Mouse (Mus musculus) kidney, adult 2 months (tissue): ENCODE data around the gene Epn1. TPM values are rescaled to one million over a fixed set of nuclear protein-coding genes. Genes with fewer than 3 reads are reported as not detected.

Experiments used
- DNase-seq: peaks from one replicate; pipeline ENCODE4 v3.0.0; 2021
- H3K27ac ChIP-seq: fragments of 200-500 bp; 2 replicates; pipeline ENCODE4 v1.5.1; 2012; ENCODE audit warnings: low read depth, low read length, control low read depth, inconsistent platforms; ENCODE audit not compliant: insufficient read depth
- H3K27me3 ChIP-seq: fragments of 200-500 bp; replicated peaks from 2 replicates; pipeline ENCODE4 v1.6.1; 2012; ENCODE audit warnings: mild to moderate bottlenecking, moderate library complexity, low read length, inconsistent platforms; ENCODE audit not compliant: control insufficient read depth, insufficient read depth
- H3K36me3 ChIP-seq: fragments of 200-500 bp; 2 replicates; pipeline ENCODE4 v1.6.1; 2012; ENCODE audit warnings: mild to moderate bottlenecking, moderate library complexity, low read length, inconsistent platforms; ENCODE audit not compliant: control insufficient read depth, insufficient read depth
- H3K4me1 ChIP-seq: fragments of 200-500 bp; 2 replicates; pipeline ENCODE4 v1.6.1; 2011; ENCODE audit warnings: low read length; ENCODE audit not compliant: control insufficient read depth, insufficient read depth
- H3K4me3 ChIP-seq: fragments of 200-500 bp; 2 replicates; pipeline ENCODE4 v1.5.1; 2011; ENCODE audit warnings: mild to moderate bottlenecking, low read depth, low read length, control low read depth; ENCODE audit not compliant: insufficient read depth
- CTCF ChIP-seq: fragments of 200-500 bp; conservative IDR thresholded peaks from 2 replicates; pipeline ENCODE4 v1.5.1; 2011; ENCODE audit warnings: low read depth, mild to moderate bottlenecking, control low read depth, low read length, moderate library complexity, mixed read lengths; ENCODE audit not compliant: insufficient read depth, insufficient read length
- POLR2A ChIP-seq: fragments of 200-500 bp; IDR thresholded peaks from one replicate; pipeline ENCODE4 v1.6.1; 2011; ENCODE audit warnings: low read depth, low read length, control low read depth
- WGBS: fragments of 180-500 bp; shearing (Covaris S2); methylation state at CpG from one replicate; pipeline ENCODE4 v1.1.7; 2018; 5-methylcytosine and 5-hydroxymethylcytosine counted together
- polyA plus RNA-seq: library from polyadenylated mRNA; depleted of rRNA; stranded (reverse); fragments of >200 nt; gene quantifications from 2 replicates; pipeline ENCODE4 v1.2.3, GENCODE M21; 2012; rRNA removed

Gene Epn1
- polyA plus RNA-seq, result 243 and 262 TPM in 2 replicates

DNA sequence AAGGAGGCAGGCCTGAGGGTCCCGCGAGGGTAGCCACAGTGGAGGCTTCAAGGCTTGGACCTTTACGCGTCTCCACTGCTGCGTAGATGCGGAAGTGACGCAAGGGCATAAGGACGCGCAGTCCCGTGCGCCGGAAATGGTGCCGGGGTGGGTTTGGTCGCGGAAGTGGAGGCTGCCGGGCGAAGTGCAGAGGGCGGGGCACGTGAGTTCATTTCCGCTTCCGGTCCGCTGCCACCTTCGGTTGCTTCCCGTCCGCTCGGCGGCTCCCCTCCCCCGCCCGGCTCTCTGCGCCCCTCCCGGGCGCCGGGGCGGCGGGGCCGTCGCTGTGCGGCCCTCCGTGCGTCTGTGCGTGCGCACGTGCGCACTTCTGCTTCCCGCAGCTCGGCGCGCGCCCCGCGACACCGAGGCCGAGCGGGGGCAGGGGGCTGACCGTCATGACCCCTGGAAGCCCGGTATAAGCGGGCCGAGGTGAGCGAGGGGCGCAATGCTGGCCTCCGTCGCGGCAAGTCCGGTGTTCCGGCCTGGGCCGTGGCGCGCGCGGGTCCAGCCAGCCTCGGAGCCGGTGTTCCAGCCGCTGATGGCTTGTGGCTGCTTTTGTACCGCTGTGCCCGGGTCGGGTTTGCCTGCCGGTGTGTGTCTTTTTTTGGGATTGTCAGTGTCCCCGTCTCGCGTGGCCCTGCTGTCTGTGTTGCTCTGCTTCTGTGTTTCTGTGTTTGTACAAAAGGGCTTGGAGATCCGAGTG lies at the start of gene Epn1:
Epn1 (plus strand) TSS at position 226 of the 742 bp plus-strand sequence.
- Histone ChIP-seq H3K4me1 (peaks cover 8% of the 10 kb centered on the region; the same call in 1 of the 2 replicates), H3K36me3 (peaks cover 4% of the 10 kb centered on the region; the same call in 1 of the 2 replicates), H3K27me3 (no peaks in the 10 kb centered on the region), H3K27ac (peak within 1 kb of the TSS; percentile 84), H3K4me3 (peak within 1 kb of the TSS; percentile 94)
- DNase-seq, result peak; percentile 98
- WGBS, result under 1% methylated on average over 79 of the region's 81 CpGs
- TF ChIP-seq CTCF (no peak), POLR2A (no peak)

DNA sequence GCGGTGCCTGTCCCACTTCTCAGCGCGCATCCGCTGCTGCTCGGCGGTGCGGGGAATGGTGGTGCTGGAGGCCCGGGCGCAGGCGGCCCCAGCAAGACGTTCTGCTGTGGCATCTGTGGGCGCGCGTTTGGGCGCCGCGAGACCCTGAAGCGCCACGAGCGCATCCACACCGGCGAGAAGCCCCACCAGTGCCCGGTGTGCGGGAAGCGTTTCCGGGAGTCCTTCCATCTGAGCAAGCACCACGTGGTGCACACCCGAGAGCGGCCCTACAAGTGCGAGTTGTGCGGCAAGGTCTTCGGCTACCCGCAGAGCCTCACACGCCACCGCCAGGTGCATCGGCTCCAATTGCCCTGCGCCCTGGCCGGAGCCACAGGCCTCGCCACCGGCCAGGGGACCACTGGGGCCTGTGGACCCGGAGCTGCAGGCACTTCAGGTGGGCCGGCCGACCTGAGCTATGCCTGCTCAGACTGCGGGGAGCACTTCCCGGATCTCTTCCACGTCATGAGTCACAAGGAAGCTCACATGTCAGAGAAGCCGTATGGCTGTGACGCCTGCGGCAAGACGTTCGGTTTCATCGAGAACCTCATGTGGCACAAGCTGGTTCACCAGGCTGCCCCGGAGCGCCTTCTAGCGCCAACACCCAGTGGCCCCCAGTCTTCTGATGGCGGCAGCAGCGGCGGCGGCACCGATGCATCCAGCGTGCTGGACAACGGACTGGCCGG lies 49.3 kb upstream of the Epn1 start:
- Histone ChIP-seq H3K4me1 (no peaks in the 10 kb centered on the region), H3K27ac (no peak overlapping the region), H3K4me3 (no peak overlapping the region), H3K27me3 (no peaks in the 10 kb centered on the region), H3K36me3 (peaks cover 14% of the 10 kb centered on the region)
- WGBS, result 88% methylated on average over 63 of the region's 63 CpGs
- DNase-seq, result no peak
- no peak for TF ChIP-seq POLR2A
- no peak for TF ChIP-seq CTCF

DNA sequence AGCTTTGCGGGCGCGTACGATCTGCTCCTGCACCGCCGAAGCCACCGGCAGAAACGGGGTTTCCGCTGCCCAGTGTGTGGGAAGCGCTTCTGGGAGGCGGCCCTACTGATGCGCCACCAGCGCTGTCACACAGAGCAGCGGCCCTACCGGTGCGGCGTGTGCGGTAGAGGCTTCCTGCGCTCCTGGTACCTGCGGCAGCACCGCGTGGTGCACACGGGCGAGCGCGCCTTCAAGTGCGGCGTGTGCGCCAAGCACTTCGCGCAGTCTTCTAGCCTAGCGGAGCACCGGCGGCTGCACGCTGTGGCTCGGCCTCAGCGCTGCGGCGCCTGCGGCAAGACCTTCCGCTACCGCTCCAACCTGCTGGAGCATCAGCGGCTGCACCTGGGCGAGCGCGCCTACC lies 48.5 kb upstream of the Epn1 start:
- no peak overlapping the region for H3K27ac ChIP-seq
- no peaks in the 10 kb centered on the region for H3K27me3 ChIP-seq
- no peak for DNase-seq
- 89% methylated on average over 46 of the region's 46 CpGs for WGBS
- peaks cover 14% of the 10 kb centered on the region for H3K36me3 ChIP-seq
- no peak overlapping the region for H3K4me3 ChIP-seq
- no peaks in the 10 kb centered on the region for H3K4me1 ChIP-seq
- TF ChIP-seq CTCF (no peak), POLR2A (no peak)

DNA sequence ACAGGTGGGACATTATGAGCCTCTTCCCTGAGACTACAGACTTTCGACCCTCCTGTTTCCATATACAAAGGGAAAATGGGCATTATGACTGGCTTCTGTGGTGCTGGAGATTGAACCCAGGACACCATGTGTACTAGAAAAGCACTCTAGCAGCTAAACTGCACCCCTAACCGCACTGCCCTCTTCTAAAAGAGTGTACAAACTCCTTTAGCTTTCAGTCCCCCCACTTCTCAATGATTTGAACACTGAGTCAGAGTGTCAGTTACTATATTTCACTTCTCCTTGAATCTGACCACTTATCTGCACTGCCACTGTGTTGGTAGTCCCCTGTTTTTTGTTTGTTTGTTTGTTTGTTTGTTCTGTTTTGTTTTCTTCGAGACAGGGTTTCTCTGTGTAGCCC lies 46.2 kb upstream of the Epn1 start, which contains the start of gene 4632433K11Rik:
4632433K11Rik (plus strand) TSS at position 301 of the 400 bp plus-strand sequence.
- 92% methylated on average over 3 of the region's 3 CpGs for WGBS
- Histone ChIP-seq H3K4me3 (no peak within 1 kb of the TSS), H3K4me1 (peaks cover 3% of the 10 kb centered on the region; the same call in 1 of the 2 replicates), H3K36me3 (peaks cover 14% of the 10 kb centered on the region), H3K27me3 (no peaks in the 10 kb centered on the region), H3K27ac (no peak within 1 kb of the TSS)
- TF ChIP-seq CTCF, result no peak
- no peak for TF ChIP-seq POLR2A
- no peak for DNase-seq

DNA sequence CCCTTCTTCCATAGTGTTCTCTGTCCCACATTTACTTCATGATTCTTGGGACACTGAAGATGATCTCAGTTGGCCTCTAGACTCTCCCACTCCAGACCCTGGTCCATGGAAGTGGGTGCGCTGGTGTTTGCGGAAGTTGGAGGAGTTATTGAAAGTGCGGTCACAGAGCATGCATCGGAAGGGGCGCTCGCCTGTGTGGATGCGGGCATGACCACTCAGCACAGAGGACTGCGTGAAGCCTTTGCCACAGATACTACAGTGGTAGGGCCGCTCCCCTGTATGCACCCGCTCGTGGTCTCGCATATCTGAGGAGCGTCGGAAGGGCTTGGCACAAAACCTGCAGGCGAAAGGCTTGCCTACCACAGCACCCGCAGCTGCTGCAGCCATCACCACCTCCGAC lies 44.4 kb upstream of the Epn1 start:
- no peak for DNase-seq
- peaks cover 8% of the 10 kb centered on the region for H3K36me3 ChIP-seq
- no peak for TF ChIP-seq CTCF
- no peak for TF ChIP-seq POLR2A
- peaks cover 3% of the 10 kb centered on the region; the same call in 1 of the 2 replicates for H3K4me1 ChIP-seq
- 94% methylated on average over 17 of the region's 17 CpGs for WGBS
- no peak overlapping the region for H3K27ac ChIP-seq
- H3K4me3 ChIP-seq, result no peak overlapping the region
- H3K27me3 ChIP-seq, result no peaks in the 10 kb centered on the region

DNA sequence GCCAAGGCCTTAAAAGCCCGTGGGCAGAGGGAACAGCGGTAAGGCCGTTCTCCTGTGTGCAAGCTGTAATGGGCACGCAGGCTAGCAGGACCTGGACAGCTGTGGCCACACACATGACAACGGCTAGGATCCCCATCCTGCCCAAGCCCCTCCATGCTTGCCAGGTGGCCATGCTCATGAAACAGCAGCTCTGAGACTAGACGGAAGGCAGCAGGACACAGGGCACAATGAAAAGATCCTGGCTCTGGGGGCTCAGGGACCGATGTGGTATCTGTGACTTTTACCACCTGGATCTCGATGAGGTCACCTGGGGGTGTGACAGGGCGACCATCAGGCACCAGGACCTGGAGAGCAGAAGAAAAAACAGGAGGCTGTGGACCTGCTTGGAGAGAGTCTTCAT lies 43.9 kb upstream of the Epn1 start:
- Histone ChIP-seq H3K4me1 (peaks cover 3% of the 10 kb centered on the region; the same call in 1 of the 2 replicates), H3K36me3 (peaks cover 3% of the 10 kb centered on the region), H3K27ac (no peak overlapping the region), H3K4me3 (no peak overlapping the region), H3K27me3 (no peaks in the 10 kb centered on the region)
- 95% methylated on average over 9 of the region's 9 CpGs for WGBS
- DNase-seq, result no peak
- no peak for TF ChIP-seq POLR2A
- no peak for TF ChIP-seq CTCF

DNA sequence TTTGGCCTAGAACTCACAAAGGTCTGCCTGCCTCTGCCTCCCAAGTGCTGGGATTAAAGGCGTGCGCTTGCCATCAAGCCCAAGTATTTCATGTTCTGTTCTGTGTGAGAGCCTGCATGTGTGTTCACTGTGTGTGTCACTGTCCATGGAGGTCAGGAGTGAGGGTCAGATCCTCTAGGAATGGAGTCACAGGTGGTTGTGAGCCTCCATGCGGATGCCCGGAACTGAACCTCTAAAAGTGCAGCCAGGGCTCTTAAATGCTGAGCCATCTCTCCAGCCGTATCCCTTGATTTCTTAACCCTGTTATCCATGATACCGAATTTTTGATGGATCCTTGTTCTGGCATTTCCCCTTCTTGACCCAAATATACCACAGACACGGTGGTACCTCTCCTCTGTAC lies 43.0 kb upstream of the Epn1 start:
- no peaks in the 10 kb centered on the region; the same call in 1 of the 2 replicates for H3K36me3 ChIP-seq
- 94% methylated on average over 7 of the region's 7 CpGs for WGBS

More for the DNA sequence above, 43.0 kb upstream of the Epn1 start:
- TF ChIP-seq POLR2A (no peak), CTCF (no peak)
- Histone ChIP-seq H3K27ac (no peak overlapping the region), H3K4me3 (no peak overlapping the region), H3K4me1 (peaks cover 3% of the 10 kb centered on the region; the same call in 1 of the 2 replicates), H3K27me3 (no peaks in the 10 kb centered on the region)
- no peak for DNase-seq
